Mouse (Mus musculus) erythroblast, embryonic 14.5 days (primary cell): ENCODE data around the gene Gm21970. TPM values are rescaled to one million over a fixed set of nuclear protein-coding genes. Genes with fewer than 3 reads are reported as not detected.

ENCODE experiments used
- H3K27me3 ChIP-seq: 2 replicates; pipeline ENCODE4 v1.6.1; 2012; ENCODE audit warnings: inconsistent platforms; ENCODE audit not compliant: control insufficient read depth
- H3K36me3 ChIP-seq: 2 replicates; pipeline ENCODE4 v1.6.1; 2012; ENCODE audit warnings: mild to moderate bottlenecking, inconsistent platforms; ENCODE audit not compliant: control insufficient read depth
- H3K4me1 ChIP-seq: 2 replicates; pipeline ENCODE4 v1.6.1; 2012; ENCODE audit warnings: inconsistent platforms; ENCODE audit not compliant: control insufficient read depth
- H3K4me3 ChIP-seq: replicated peaks from 2 replicates; pipeline ENCODE3; 2012; ENCODE audit warnings: moderate library complexity, mild to moderate bottlenecking, inconsistent platforms
- H3K9me3 ChIP-seq: 2 replicates; pipeline ENCODE4 v1.6.1; 2012; ENCODE audit warnings: low read length, inconsistent platforms, mixed read lengths; ENCODE audit not compliant: control insufficient read depth
- GATA1 ChIP-seq: IDR thresholded peaks from 2 replicates; pipeline ENCODE4 v1.6.1; 2012; ENCODE audit warnings: low read length, inconsistent platforms, mixed read lengths
- TAL1 ChIP-seq: IDR thresholded peaks from 3 replicates; pipeline ENCODE4 v1.6.1; 2012; ENCODE audit warnings: low read length, inconsistent platforms, mixed read lengths
- polyA plus RNA-seq: library from polyadenylated mRNA; stranded (reverse); fragments of >175 nt; gene quantifications from 2 replicates; pipeline ENCODE4 v1.2.3, GENCODE M21; 2012

Gene Gm21970
- polyA plus RNA-seq, 1 experiment = not detected

- Histone ChIP-seq H3K27me3 (no peaks in the 10 kb centered on the region), H3K9me3 (peaks cover 4% of the 10 kb centered on the region), H3K4me1 (peaks cover 77% of the 10 kb centered on the region), H3K4me3 (peak overlapping the region; percentile 13), H3K36me3 (peaks cover 35% of the 10 kb centered on the region)
- TF ChIP-seq TAL1 = no peak
- no peak for TF ChIP-seq GATA1
Observed at GRCm38 (mm10) chr16:91461773-91462181, 70.3 kb downstream of the Gm21970 start.

- Histone ChIP-seq H3K36me3 (peaks cover 36% of the 10 kb centered on the region), H3K4me1 (peaks cover 82% of the 10 kb centered on the region), H3K4me3 (no peak overlapping the region), H3K27me3 (no peaks in the 10 kb centered on the region), H3K9me3 (no peaks in the 10 kb centered on the region)
- TF ChIP-seq GATA1 = no peak
- TF ChIP-seq TAL1 = no peak
Observed at GRCm38 (mm10) chr16:91462644-91463043, 71.1 kb downstream of the Gm21970 start.

DNA sequence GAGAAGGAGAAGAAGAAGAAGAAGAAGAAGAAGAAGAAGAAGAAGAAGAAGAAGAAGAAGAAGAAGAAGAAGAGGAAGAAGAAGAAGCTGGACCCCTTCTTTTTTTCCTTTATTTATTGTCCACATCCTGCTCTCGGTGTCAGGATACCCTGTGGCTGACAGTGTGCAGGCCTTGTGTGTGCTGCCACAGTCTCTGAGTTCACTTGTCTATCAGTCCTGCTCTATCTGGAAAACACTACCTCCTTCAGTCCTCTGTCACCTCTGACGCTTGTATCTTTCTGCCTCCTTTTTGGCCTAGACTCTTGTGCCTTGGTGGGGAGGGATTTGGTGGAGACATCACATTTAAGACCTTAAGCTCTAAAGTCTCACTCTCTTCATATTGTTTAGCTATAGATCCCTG, 71.9 kb downstream of the Gm21970 start:
- TF ChIP-seq GATA1 = no peak
- H3K36me3 ChIP-seq = peaks cover 40% of the 10 kb centered on the region
- H3K4me1 ChIP-seq = peaks cover 81% of the 10 kb centered on the region
- H3K27me3 ChIP-seq = no peaks in the 10 kb centered on the region
- H3K4me3 ChIP-seq = peak overlapping the region; percentile 73
- no peaks in the 10 kb centered on the region for H3K9me3 ChIP-seq

DNA sequence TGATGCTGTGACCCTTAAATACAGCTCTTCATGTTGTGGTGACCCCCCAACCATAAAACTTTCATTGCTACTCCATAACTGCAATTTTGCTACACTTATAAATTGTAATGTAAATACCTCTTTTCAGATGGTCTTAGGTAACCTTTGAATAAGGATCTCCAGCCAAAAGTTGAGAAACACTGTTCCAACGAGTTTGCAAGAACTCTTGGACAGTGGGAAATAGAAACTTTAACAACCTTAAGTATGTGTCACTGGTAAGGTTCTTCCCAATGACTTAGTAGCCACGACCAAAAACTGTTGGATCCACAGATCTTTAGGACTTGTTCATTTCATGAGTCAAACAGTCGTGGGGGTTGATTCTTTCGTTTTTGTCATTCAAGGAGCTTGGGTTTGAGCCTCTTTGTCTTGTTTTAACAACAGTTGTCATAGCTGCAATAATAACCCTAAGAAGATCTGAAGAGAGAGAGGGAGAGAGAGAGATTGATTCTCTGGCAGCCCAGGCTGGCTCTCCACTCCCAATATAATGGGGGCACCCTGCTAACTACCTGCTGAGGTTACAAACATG, 72.4 kb downstream of the Gm21970 start:
- peak overlapping the region; percentile 73 for H3K4me3 ChIP-seq
- H3K4me1 ChIP-seq = peaks cover 82% of the 10 kb centered on the region
- H3K9me3 ChIP-seq = no peaks in the 10 kb centered on the region
- peaks cover 45% of the 10 kb centered on the region for H3K36me3 ChIP-seq
- TF ChIP-seq GATA1 (no peak), TAL1 (no peak)
- no peaks in the 10 kb centered on the region for H3K27me3 ChIP-seq

DNA sequence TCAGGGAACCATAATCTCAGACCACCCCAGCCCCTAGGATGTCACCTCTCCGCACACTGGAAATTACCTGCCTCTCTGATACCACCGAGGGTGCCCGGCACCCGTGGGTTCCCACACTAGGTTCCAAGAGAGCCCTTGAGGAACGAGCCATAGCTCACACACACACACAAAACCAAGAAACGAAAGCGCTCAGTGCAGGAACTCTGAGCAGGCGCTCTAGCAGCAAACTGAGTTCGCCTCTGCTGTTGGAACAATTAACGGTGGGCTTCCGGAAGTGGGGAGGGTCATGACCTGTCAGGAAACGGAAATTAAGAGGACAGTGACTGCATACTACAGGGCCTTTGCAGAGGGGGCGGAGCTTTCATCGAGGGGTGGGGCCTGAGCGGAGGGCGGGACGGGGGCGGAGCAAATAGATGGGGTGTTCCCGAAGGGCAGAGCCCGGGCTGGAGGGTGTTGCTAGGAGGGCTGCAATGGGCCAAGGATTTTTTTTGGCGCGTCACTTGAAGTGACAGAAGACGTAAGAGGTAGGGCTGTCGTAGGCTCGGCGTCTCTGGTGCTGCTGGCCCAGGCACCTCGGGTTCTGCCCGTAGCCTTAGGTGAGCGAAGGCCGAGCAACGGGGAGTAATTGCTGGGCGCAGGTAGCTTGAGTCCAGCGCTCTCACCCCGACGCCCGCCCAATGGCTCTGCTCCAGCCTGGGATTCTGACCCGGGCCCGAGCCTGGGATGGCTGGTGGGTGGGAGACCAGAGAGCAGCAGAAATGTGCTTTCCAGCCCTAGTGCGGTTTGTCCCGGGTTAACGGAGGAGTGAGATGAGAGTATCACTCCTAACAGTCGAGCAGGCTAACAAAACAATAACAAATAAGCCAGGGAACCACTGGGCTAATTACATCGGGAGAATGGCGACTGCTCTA, 73.3 kb downstream of the Gm21970 start:
- TF ChIP-seq TAL1 (no peak), GATA1 (no peak)
- H3K9me3 ChIP-seq = no peaks in the 10 kb centered on the region
- H3K27me3 ChIP-seq = no peaks in the 10 kb centered on the region
- H3K36me3 ChIP-seq = peaks cover 50% of the 10 kb centered on the region
- peaks cover 76% of the 10 kb centered on the region for H3K4me1 ChIP-seq
- H3K4me3 ChIP-seq = peak overlapping the region; percentile 73

DNA sequence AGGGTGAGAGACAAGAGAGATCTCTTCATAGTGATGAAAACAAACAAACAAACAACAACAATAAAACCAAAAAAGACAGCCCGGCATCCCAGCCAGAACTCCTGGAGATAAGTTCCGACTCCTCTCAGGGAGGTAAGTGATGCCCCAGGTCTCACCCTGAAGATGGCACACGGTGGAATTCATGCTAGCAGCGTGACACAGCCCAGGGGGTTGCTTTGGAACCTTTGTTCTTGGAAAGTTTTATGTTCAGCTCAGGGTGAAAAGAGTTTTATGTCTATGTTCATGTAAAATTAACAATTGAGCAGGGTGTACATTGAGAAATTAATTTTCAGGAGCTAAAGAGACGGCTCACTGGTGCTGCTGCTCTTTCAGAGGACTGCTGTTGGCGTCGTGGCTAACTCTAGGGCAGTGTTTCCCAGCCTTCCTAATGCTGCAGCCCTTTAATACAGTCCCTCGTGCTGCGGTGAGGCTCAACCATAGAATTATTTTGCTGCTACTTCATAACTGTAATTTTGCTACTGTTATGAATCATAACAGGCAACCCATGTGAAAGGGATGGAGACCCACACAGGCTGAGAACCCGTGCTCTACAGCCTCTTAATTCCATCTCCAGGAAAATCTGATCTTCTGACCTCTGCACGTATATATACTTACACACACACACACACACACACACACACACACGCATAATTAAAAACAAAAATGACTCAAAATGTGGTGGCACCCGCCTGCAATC, 74.2 kb downstream of the Gm21970 start:
- H3K4me3 ChIP-seq = peak overlapping the region; percentile 73
- TF ChIP-seq GATA1 (no peak), TAL1 (no peak)
- no peaks in the 10 kb centered on the region for H3K9me3 ChIP-seq
- peaks cover 74% of the 10 kb centered on the region for H3K4me1 ChIP-seq
- H3K36me3 ChIP-seq = peaks cover 55% of the 10 kb centered on the region
- no peaks in the 10 kb centered on the region for H3K27me3 ChIP-seq

GRCm38 (mm10) chr16:91466566-91466965, 75.0 kb downstream of the Gm21970 start:
- Histone ChIP-seq H3K27me3 (no peaks in the 10 kb centered on the region), H3K4me1 (peaks cover 73% of the 10 kb centered on the region), H3K4me3 (peak overlapping the region; percentile 73), H3K9me3 (no peaks in the 10 kb centered on the region), H3K36me3 (peaks cover 63% of the 10 kb centered on the region)
- TF ChIP-seq GATA1 (no peak), TAL1 (no peak)

Other genes starting within 250 kb of the Gm21970 start
- gene Olig2, start 166.3 kb upstream of the Gm21970 start, polyA plus RNA-seq = not detected in 2 replicates
- gene Olig1, start 121.9 kb upstream of the Gm21970 start, polyA plus RNA-seq = not detected in 2 replicates
- 7.3 and 9.3 TPM in 2 replicates for gene Ifnar2, start 18.9 kb upstream of the Gm21970 start, polyA plus RNA-seq
- gene Il10rb, start 14.4 kb downstream of the Gm21970 start, polyA plus RNA-seq = 0.73 and 0.96 TPM in 2 replicates
- gene Ifnar1, start 93.5 kb downstream of the Gm21970 start, polyA plus RNA-seq = 0.82 and 1.0 TPM in 2 replicates
- gene Ifngr2, start 155.4 kb downstream of the Gm21970 start, polyA plus RNA-seq = 0.28 and 0.29 TPM in 2 replicates
- 0.02 TPM in 1 of 2 replicates, not detected in the other for gene Tmem50b, start 206.1 kb downstream of the Gm21970 start, polyA plus RNA-seq
- gene Dnajc28, start 227.3 kb downstream of the Gm21970 start, polyA plus RNA-seq = 0.19 and 0.23 TPM in 2 replicates